Mouse (Mus musculus) E14TG2a.4 (cell line): ENCODE measurements around the gene Ccdc117.
"Not testable (repeated sequence)": the region's sequence is repeated elsewhere in the genome, so short reads cannot be mapped to it uniquely, and the experiment has no call there.

Experiments used
- H3K27me3 ChIP-seq: 2 replicates; pipeline ENCODE4 v1.6.1; 2014; ENCODE audit warnings: low read length, control low read depth; ENCODE audit not compliant: insufficient read depth
- H3K36me3 ChIP-seq: 2 replicates; pipeline ENCODE4 v1.6.1; 2014; ENCODE audit warnings: low read length, control low read depth; ENCODE audit not compliant: insufficient read depth
- H3K4me1 ChIP-seq: replicated peaks from 2 replicates; pipeline ENCODE4 v1.6.1; 2014; ENCODE audit warnings: low read depth, low read length, control low read depth
- H3K4me3 ChIP-seq: replicated peaks from 2 replicates; pipeline ENCODE4 v1.5.1; 2014; ENCODE audit warnings: mild to moderate bottlenecking, low read length
- H3K9me3 ChIP-seq: 2 replicates; pipeline ENCODE4 v1.6.1; 2014; ENCODE audit warnings: low read length, control low read depth
- CTCF ChIP-seq: conservative IDR thresholded peaks from 2 replicates; pipeline ENCODE4 v1.5.1; 2014; ENCODE audit warnings: low read length
- NANOG ChIP-seq: IDR thresholded peaks from 2 replicates; pipeline ENCODE4 v1.6.1; 2014; ENCODE audit warnings: borderline replicate concordance, low read length, mixed read lengths
- POU5F1 ChIP-seq: IDR thresholded peaks from 2 replicates; pipeline ENCODE4 v1.6.1; 2014; ENCODE audit warnings: low read length, borderline replicate concordance

Ccdc117 gene

GRCm38 (mm10) chr11:5517346-5517745 lies 24.6 kb downstream of the Ccdc117 start:
- no peaks in the 10 kb centered on the region for H3K9me3 ChIP-seq
- no peaks in the 10 kb centered on the region for H3K27me3 ChIP-seq
- no peak for TF ChIP-seq POU5F1
- no peak for TF ChIP-seq CTCF
- no peak for TF ChIP-seq NANOG
- peak overlapping the region; percentile 75 for H3K4me3 ChIP-seq
- peaks cover 2% of the 10 kb centered on the region for H3K36me3 ChIP-seq
- peaks cover 78% of the 10 kb centered on the region for H3K4me1 ChIP-seq

- Histone ChIP-seq H3K9me3 (no peaks in the 10 kb centered on the region), H3K36me3 (no peaks in the 10 kb centered on the region), H3K27me3 (no peaks in the 10 kb centered on the region), H3K4me1 (peaks cover 83% of the 10 kb centered on the region), H3K4me3 (peak overlapping the region; percentile 75)
- no peak for TF ChIP-seq POU5F1
- no peak for TF ChIP-seq CTCF
- no peak for TF ChIP-seq NANOG
These were observed 25.4 kb downstream of the Ccdc117 start for GRCm38 (mm10) chr11:5516617-5517016.

- peak overlapping the region; percentile 75 for H3K4me3 ChIP-seq
These were observed 25.8 kb downstream of the Ccdc117 start for GRCm38 (mm10) chr11:5516151-5516550.

GRCm38 (mm10) chr11:5515655-5516054 lies 26.3 kb downstream of the Ccdc117 start:
- Histone ChIP-seq H3K4me1 (peaks cover 93% of the 10 kb centered on the region), H3K9me3 (no peaks in the 10 kb centered on the region), H3K27me3 (no peaks in the 10 kb centered on the region), H3K36me3 (no peaks in the 10 kb centered on the region), H3K4me3 (peak overlapping the region; percentile 75)
- TF ChIP-seq NANOG (no peak), CTCF (no peak)

More at GRCm38 (mm10) chr11:5516151-5516550, 25.8 kb downstream of the Ccdc117 start:
- peaks cover 88% of the 10 kb centered on the region for H3K4me1 ChIP-seq
- TF ChIP-seq POU5F1 (no peak), NANOG (no peak), CTCF (no peak)
- no peaks in the 10 kb centered on the region for H3K36me3 ChIP-seq
- no peaks in the 10 kb centered on the region for H3K9me3 ChIP-seq
- H3K27me3 ChIP-seq, result no peaks in the 10 kb centered on the region

GRCm38 (mm10) chr11:5515196-5515595 lies 26.8 kb downstream of the Ccdc117 start:
- TF ChIP-seq CTCF (no peak), POU5F1 (no peak), NANOG (no peak)
- Histone ChIP-seq H3K36me3 (no peaks in the 10 kb centered on the region), H3K4me3 (peak overlapping the region; percentile 75), H3K4me1 (peaks cover 94% of the 10 kb centered on the region), H3K9me3 (no peaks in the 10 kb centered on the region), H3K27me3 (no peaks in the 10 kb centered on the region)

- Histone ChIP-seq H3K4me1 (peaks cover 94% of the 10 kb centered on the region), H3K9me3 (no peaks in the 10 kb centered on the region), H3K27me3 (no peaks in the 10 kb centered on the region), H3K36me3 (no peaks in the 10 kb centered on the region), H3K4me3 (peak overlapping the region; percentile 20; the same call in 1 of the 2 replicates)
- no peak for TF ChIP-seq POU5F1
- TF ChIP-seq NANOG, result no peak
These were observed 27.9 kb downstream of the Ccdc117 start for GRCm38 (mm10) chr11:5514091-5514490.

GRCm38 (mm10) chr11:5512961-5513360 lies 29.0 kb downstream of the Ccdc117 start:
- Histone ChIP-seq H3K36me3 (no peaks in the 10 kb centered on the region), H3K4me1 (peaks cover 96% of the 10 kb centered on the region), H3K27me3 (no peaks in the 10 kb centered on the region), H3K4me3 (no peak overlapping the region), H3K9me3 (no peaks in the 10 kb centered on the region)
- no peak; the same call in 1 of the 2 replicates for TF ChIP-seq NANOG

GRCm38 (mm10) chr11:5512099-5512725 lies 29.8 kb downstream of the Ccdc117 start:
- Histone ChIP-seq H3K36me3 (no peaks in the 10 kb centered on the region), H3K27me3 (no peaks in the 10 kb centered on the region), H3K9me3 (no peaks in the 10 kb centered on the region), H3K4me1 (peaks cover 90% of the 10 kb centered on the region), H3K4me3 (peak overlapping the region; percentile 32)
- TF ChIP-seq POU5F1, result no peak
- TF ChIP-seq NANOG, result no peak
- no peak for TF ChIP-seq CTCF

- H3K9me3 ChIP-seq, H3K4me3 ChIP-seq, H3K27me3 ChIP-seq, H3K36me3 ChIP-seq: not testable (repeated sequence)
- H3K4me1 ChIP-seq, result peaks cover 85% of the 10 kb centered on the region
These were observed 31.3 kb downstream of the Ccdc117 start for GRCm38 (mm10) chr11:5510686-5511085.
